Mouse (Mus musculus) erythroblast, embryonic 14.5 days (primary cell): ENCODE results near the gene Fgfr2.

Experiments used
- GATA1 ChIP-seq: IDR thresholded peaks from 2 replicates; pipeline ENCODE4 v1.6.1; 2012; ENCODE audit warnings: low read length, inconsistent platforms, mixed read lengths
- TAL1 ChIP-seq: IDR thresholded peaks from 3 replicates; pipeline ENCODE4 v1.6.1; 2012; ENCODE audit warnings: low read length, inconsistent platforms, mixed read lengths

- TF ChIP-seq GATA1, result no peak
- no peak for TF ChIP-seq TAL1
Measured at GRCm38 (mm10) chr7:133074462-133075133, 48.6 kb downstream of the Fgfr2 start.
